Mouse (Mus musculus): ENCODE data around the gene Snx11. TPM values are rescaled to one million over a fixed set of nuclear protein-coding genes. Genes with fewer than 3 reads are reported as not detected.

The Snx11 gene
- 10.9 and 12.8 TPM in 2 replicates for polyA plus RNA-seq (2015; fragmentation: Nextera tagmentation; extraction: Ambion mirVana)

DNA sequence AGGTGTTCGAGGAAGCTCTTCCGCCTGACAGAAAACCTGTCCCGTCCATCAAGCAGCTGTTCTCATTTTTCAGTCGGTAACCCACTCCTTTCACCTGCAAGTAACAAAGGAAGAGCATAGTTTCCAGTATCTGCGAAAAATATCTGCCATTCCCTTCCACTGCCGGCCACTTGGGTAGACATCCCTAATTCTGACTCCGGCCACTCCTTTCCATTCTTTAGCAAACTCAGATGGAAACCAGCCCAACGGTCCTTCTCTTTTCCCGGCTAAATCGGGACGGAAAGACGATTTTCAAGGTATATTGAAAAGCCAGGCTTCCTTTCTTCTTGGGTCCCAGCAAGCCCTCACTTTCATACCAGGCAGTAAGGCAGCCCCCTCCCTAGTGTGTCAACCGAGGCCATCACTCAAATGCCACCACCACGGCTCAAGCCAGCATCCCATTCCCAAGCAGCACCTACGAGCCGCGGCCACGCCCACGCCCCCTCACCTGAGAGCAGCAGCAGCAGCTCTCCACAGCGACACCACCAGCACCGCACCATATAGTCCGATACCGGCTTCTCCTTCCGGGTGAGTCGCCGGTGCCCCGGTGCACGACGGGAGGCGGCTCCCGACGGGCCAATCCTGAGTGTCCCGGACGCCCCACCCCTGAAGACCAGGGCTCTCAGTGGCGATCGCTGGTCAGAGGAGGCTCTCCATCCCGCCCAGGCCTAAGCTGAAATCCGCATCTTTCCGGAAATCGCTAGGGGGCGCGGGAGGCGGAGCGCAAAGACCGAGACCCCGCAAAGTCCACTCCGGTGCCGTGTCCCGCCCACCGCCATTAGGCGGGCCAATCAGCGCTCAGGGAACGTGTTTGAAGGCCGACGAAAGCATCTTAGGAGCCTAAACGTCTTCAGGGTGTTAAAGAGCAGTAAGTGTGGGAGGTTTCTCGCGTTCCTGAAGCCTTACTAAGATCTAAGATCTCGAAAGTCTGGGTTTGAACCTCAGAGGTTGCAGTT is at the start of gene Snx11:
TSS of gene Snx11 (minus strand) at position 592 of the 995 bp plus-strand sequence.

DNA sequence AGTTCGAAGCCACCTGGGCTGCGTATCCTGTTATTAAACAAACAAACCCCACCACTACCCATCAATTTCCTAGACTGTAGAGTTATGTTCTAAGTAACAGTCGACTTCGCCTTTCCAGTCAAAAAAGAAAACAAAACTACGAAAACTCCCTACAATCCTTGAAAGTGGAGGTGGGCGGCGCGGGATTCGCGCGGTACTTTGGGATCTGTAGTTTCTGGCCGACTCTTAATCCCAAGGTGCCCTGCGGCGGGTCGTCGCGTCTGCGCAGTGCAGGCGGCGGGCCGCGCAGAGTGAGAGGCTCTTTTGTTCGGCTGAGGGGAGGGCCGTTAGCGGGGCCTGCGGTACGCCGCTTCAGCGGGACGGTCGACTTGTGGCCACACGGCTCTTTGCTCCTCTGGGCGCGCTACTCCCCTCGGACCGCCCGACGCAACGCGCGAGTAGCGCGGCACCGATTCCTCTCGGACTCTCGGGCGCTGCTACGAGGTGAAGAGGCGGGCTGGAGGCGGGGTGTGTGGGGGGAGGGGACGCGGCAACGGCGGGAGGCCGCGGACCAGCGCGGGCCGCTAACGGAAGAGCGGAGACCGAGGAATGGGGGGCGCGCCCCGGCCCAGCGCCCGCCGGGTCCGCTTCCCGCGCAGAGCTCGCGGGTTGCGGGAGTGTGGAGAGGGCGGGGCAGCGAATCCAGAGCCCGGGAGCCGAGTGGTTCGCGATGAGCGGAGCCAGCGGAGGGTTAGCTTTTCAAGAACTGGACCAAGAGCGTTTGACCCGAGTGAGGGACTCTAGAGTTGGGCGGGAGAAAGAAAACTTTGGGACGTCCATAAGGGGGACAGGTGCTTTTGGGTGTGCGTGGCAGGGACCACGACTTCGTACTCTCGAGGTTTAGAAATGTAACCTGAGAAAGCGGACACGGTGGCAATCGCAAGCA is 11.8 kb upstream of the Snx11 start, which contains the start of gene Cbx1:
TSS of gene Cbx1 (plus strand) at position 257 of the 925 bp plus-strand sequence.

Other genes starting within 250 kb of the Snx11 start
- 44.7 and 58.2 TPM in 2 replicates for gene Cbx1, start 11.6 kb upstream of the Snx11 start, polyA plus RNA-seq (2015; fragmentation: Nextera tagmentation; extraction: Ambion mirVana)
- 55.8 and 96.5 TPM in 2 replicates for gene Nfe2l1, start 52.4 kb upstream of the Snx11 start, polyA plus RNA-seq (2015; fragmentation: Nextera tagmentation; extraction: Ambion mirVana)
- 116 and 179 TPM in 2 replicates for gene Copz2, start 72.3 kb upstream of the Snx11 start, polyA plus RNA-seq (2015; fragmentation: Nextera tagmentation; extraction: Ambion mirVana)
- gene Cdk5rap3, start 138.9 kb upstream of the Snx11 start, polyA plus RNA-seq (2015; fragmentation: Nextera tagmentation; extraction: Ambion mirVana): 67.4 and 76.8 TPM in 2 replicates
- 1.4 and 1.9 TPM in 2 replicates for gene Prr15l, start 150.5 kb upstream of the Snx11 start, polyA plus RNA-seq (2015; fragmentation: Nextera tagmentation; extraction: Ambion mirVana)
- 26.1 and 40.0 TPM in 2 replicates for gene Pnpo, start 166.4 kb upstream of the Snx11 start, polyA plus RNA-seq (2015; fragmentation: Nextera tagmentation; extraction: Ambion mirVana)
- 13.0 and 14.4 TPM in 2 replicates for gene Sp2, start 205.4 kb upstream of the Snx11 start, polyA plus RNA-seq (2015; fragmentation: Nextera tagmentation; extraction: Ambion mirVana)
- not detected in 2 replicates for gene Sp6, start 235.8 kb upstream of the Snx11 start, polyA plus RNA-seq (2015; fragmentation: Nextera tagmentation; extraction: Ambion mirVana)